Mouse (Mus musculus) limb, embryonic 13.5 days (tissue): Measurements from ENCODE around the gene Rnf38. TPM values are rescaled to one million over a fixed set of nuclear protein-coding genes. Genes with fewer than 3 reads are reported as not detected.

Experiments
- ATAC-seq: fragments of 200-750 bp; cut with Nextera tagmentation; 2 replicates; pipeline ENCODE4 v1.8.0; 2017; ENCODE audit warnings: low read depth, moderate number of reproducible peaks, moderate TSS enrichment; ENCODE audit not compliant: low FRiP score
- H3K27ac ChIP-seq: fragments of 300-500 bp; sonication (generic); 2 replicates; pipeline ENCODE4 v1.5.1; 2015; ENCODE audit warnings: inconsistent platforms, mild to moderate bottlenecking, moderate library complexity
- H3K27me3 ChIP-seq: fragments of 300-500 bp; sonication (generic); 2 replicates; pipeline ENCODE4 v1.6.1; 2015; ENCODE audit warnings: mild to moderate bottlenecking, inconsistent platforms
- H3K36me3 ChIP-seq: fragments of 300-500 bp; sonication (generic); 2 replicates; pipeline ENCODE4 v1.6.1; 2015; ENCODE audit warnings: inconsistent platforms, mild to moderate bottlenecking, moderate library complexity
- H3K4me1 ChIP-seq: fragments of 300-500 bp; sonication (generic); 2 replicates; pipeline ENCODE4 v1.6.1; 2015; ENCODE audit warnings: inconsistent platforms
- H3K4me2 ChIP-seq: fragments of 300-500 bp; sonication (generic); replicated peaks from 2 replicates; pipeline ENCODE4 v1.6.1; 2015; ENCODE audit warnings: inconsistent platforms, mild to moderate bottlenecking, moderate library complexity
- H3K4me3 ChIP-seq: fragments of 300-500 bp; sonication (generic); 2 replicates; pipeline ENCODE4 v1.5.1; 2015; ENCODE audit warnings: moderate library complexity, mild to moderate bottlenecking, inconsistent platforms
- H3K9ac ChIP-seq: fragments of 300-500 bp; sonication (generic); 2 replicates; pipeline ENCODE4 v1.6.1; 2015; ENCODE audit warnings: mild to moderate bottlenecking, inconsistent platforms
- H3K9me3 ChIP-seq: fragments of 300-500 bp; sonication (generic); 2 replicates; pipeline ENCODE4 v1.6.1; 2016; ENCODE audit warnings: inconsistent platforms
- WGBS: fragments of 180-500 bp; shearing (Covaris S2); methylation state at CpG from one replicate; pipeline ENCODE4 v1.1.7; 2015; 5-methylcytosine and 5-hydroxymethylcytosine counted together
- polyA plus RNA-seq: library from polyadenylated mRNA; unstranded; fragments of >200 nt; fragmentation: Nextera tagmentation; extraction: Ambion mirVana; gene quantifications from 2 replicates; pipeline ENCODE4 v1.2.1, GENCODE M21; 2015

Gene Rnf38
- polyA plus RNA-seq, 1 experiment from 2014 or later: 19.9 TPM

- Histone ChIP-seq H3K9me3 (no peaks in the 10 kb centered on the region), H3K4me3 (no peak overlapping the region), H3K4me1 (peaks cover 60% of the 10 kb centered on the region), H3K27ac (no peak overlapping the region), H3K4me2 (no peak overlapping the region), H3K9ac (no peak overlapping the region), H3K27me3 (no peaks in the 10 kb centered on the region), H3K36me3 (no peaks in the 10 kb centered on the region)
- WGBS: 60% methylated on average over 2 of the region's 2 CpGs
- no peak for ATAC-seq
These were observed 70.6 kb downstream of the Rnf38 start for GRCm38 (mm10) chr4:44163034-44163433.

GRCm38 (mm10) chr4:44160990-44161689, 72.4 kb downstream of the Rnf38 start:
- H3K9me3 ChIP-seq: no peaks in the 10 kb centered on the region
- peaks cover 57% of the 10 kb centered on the region for H3K4me1 ChIP-seq
- no peak overlapping the region for H3K9ac ChIP-seq
- peak overlapping the region; percentile 35 for H3K4me2 ChIP-seq
- no peak overlapping the region for H3K4me3 ChIP-seq
- WGBS: 30% methylated on average over 13 of the region's 13 CpGs
- H3K36me3 ChIP-seq: peaks cover 4% of the 10 kb centered on the region; the same call in 1 of the 2 replicates
- H3K27me3 ChIP-seq: no peaks in the 10 kb centered on the region
- H3K27ac ChIP-seq: no peak overlapping the region
- ATAC-seq: no peak

GRCm38 (mm10) chr4:44159839-44160238, 73.8 kb downstream of the Rnf38 start:
- no peaks in the 10 kb centered on the region for H3K27me3 ChIP-seq
- 78% methylated on average over 8 of the region's 8 CpGs for WGBS
- no peak overlapping the region for H3K4me3 ChIP-seq
- H3K36me3 ChIP-seq: peaks cover 9% of the 10 kb centered on the region; the same call in 1 of the 2 replicates
- H3K27ac ChIP-seq: no peak overlapping the region
- peaks cover 45% of the 10 kb centered on the region for H3K4me1 ChIP-seq
- H3K9me3 ChIP-seq: no peaks in the 10 kb centered on the region
- no peak overlapping the region for H3K9ac ChIP-seq
- no peak for ATAC-seq
- H3K4me2 ChIP-seq: no peak overlapping the region

- 70% methylated on average over 6 of the region's 6 CpGs for WGBS
These were observed 77.1 kb downstream of the Rnf38 start for GRCm38 (mm10) chr4:44156481-44156880.

GRCm38 (mm10) chr4:44154884-44155283, 78.7 kb downstream of the Rnf38 start:
- peaks cover 31% of the 10 kb centered on the region for H3K36me3 ChIP-seq
- H3K27me3 ChIP-seq: no peaks in the 10 kb centered on the region
- 82% methylated on average over 4 of the region's 4 CpGs for WGBS
- no peak overlapping the region for H3K4me3 ChIP-seq
- H3K9ac ChIP-seq: no peak overlapping the region
- ATAC-seq: no peak
- H3K4me1 ChIP-seq: peaks cover 5% of the 10 kb centered on the region; the same call in 1 of the 2 replicates
- H3K27ac ChIP-seq: no peak overlapping the region
- no peaks in the 10 kb centered on the region for H3K9me3 ChIP-seq
- H3K4me2 ChIP-seq: no peak overlapping the region

More at GRCm38 (mm10) chr4:44156481-44156880, 77.1 kb downstream of the Rnf38 start:
- Histone ChIP-seq H3K27ac (no peak overlapping the region), H3K4me3 (no peak overlapping the region), H3K9ac (no peak overlapping the region), H3K36me3 (peaks cover 19% of the 10 kb centered on the region), H3K4me1 (peaks cover 13% of the 10 kb centered on the region), H3K9me3 (no peaks in the 10 kb centered on the region), H3K27me3 (no peaks in the 10 kb centered on the region), H3K4me2 (no peak overlapping the region)
- ATAC-seq: no peak

- WGBS: 94% methylated on average over 4 of the region's 4 CpGs
- H3K9ac ChIP-seq: no peak overlapping the region
- no peaks in the 10 kb centered on the region for H3K27me3 ChIP-seq
- H3K9me3 ChIP-seq: no peaks in the 10 kb centered on the region
- H3K4me3 ChIP-seq: no peak overlapping the region
- no peak overlapping the region for H3K27ac ChIP-seq
- no peak for ATAC-seq
- H3K4me2 ChIP-seq: no peak overlapping the region
- no peaks in the 10 kb centered on the region for H3K4me1 ChIP-seq
- H3K36me3 ChIP-seq: peaks cover 47% of the 10 kb centered on the region
These were observed 80.7 kb downstream of the Rnf38 start for GRCm38 (mm10) chr4:44152904-44153303.

- H3K27me3 ChIP-seq: no peaks in the 10 kb centered on the region
- H3K36me3 ChIP-seq: peaks cover 66% of the 10 kb centered on the region
- H3K4me2 ChIP-seq: no peak overlapping the region
- no peak overlapping the region for H3K4me3 ChIP-seq
- 94% methylated on average over 12 of the region's 12 CpGs for WGBS
- H3K9ac ChIP-seq: no peak overlapping the region
- H3K4me1 ChIP-seq: no peaks in the 10 kb centered on the region
- no peak overlapping the region for H3K27ac ChIP-seq
- ATAC-seq: no peak
- H3K9me3 ChIP-seq: no peaks in the 10 kb centered on the region
These were observed 106.8 kb downstream of the Rnf38 start for GRCm38 (mm10) chr4:44126805-44127204.

GRCm38 (mm10) chr4:44119410-44120201, 114.0 kb downstream of the Rnf38 start:
- WGBS: 55% methylated on average over 9 of the region's 9 CpGs

GRCm38 (mm10) chr4:44115046-44115445, 118.5 kb downstream of the Rnf38 start:
- Histone ChIP-seq H3K4me3 (no peak overlapping the region), H3K27ac (no peak overlapping the region), H3K9me3 (no peaks in the 10 kb centered on the region), H3K4me1 (peaks cover 18% of the 10 kb centered on the region), H3K9ac (no peak overlapping the region), H3K36me3 (no peaks in the 10 kb centered on the region), H3K27me3 (no peaks in the 10 kb centered on the region), H3K4me2 (no peak overlapping the region)
- 81% methylated on average over 13 of the region's 13 CpGs for WGBS
- no peak for ATAC-seq

More at GRCm38 (mm10) chr4:44119410-44120201, 114.0 kb downstream of the Rnf38 start:
- Histone ChIP-seq H3K9me3 (no peaks in the 10 kb centered on the region), H3K4me1 (no peaks in the 10 kb centered on the region), H3K27me3 (no peaks in the 10 kb centered on the region), H3K36me3 (peaks cover 2% of the 10 kb centered on the region), H3K4me3 (no peak overlapping the region), H3K9ac (no peak overlapping the region), H3K27ac (no peak overlapping the region), H3K4me2 (no peak overlapping the region)
- no peak; the same call in 1 of the 2 replicates for ATAC-seq

- no peak overlapping the region for H3K27ac ChIP-seq
- H3K4me3 ChIP-seq: no peak overlapping the region
- no peak for ATAC-seq
- no peaks in the 10 kb centered on the region for H3K27me3 ChIP-seq
- no peaks in the 10 kb centered on the region for H3K36me3 ChIP-seq
- WGBS: 30% methylated on average over 16 of the region's 16 CpGs
- H3K9me3 ChIP-seq: no peaks in the 10 kb centered on the region
- H3K4me2 ChIP-seq: peak overlapping the region; percentile 19
- no peak overlapping the region for H3K9ac ChIP-seq
- H3K4me1 ChIP-seq: peaks cover 18% of the 10 kb centered on the region
These were observed 120.0 kb downstream of the Rnf38 start for GRCm38 (mm10) chr4:44113393-44114138.

GRCm38 (mm10) chr4:44112741-44113140, 120.8 kb downstream of the Rnf38 start:
- WGBS: 29% methylated on average over 4 of the region's 4 CpGs
- Histone ChIP-seq H3K27ac (no peak overlapping the region), H3K4me2 (no peak overlapping the region)

GRCm38 (mm10) chr4:44110771-44111170, 122.8 kb downstream of the Rnf38 start:
- Histone ChIP-seq H3K4me2 (no peak overlapping the region), H3K36me3 (no peaks in the 10 kb centered on the region), H3K27me3 (no peaks in the 10 kb centered on the region), H3K9me3 (no peaks in the 10 kb centered on the region), H3K4me3 (no peak overlapping the region), H3K9ac (no peak overlapping the region), H3K4me1 (peaks cover 31% of the 10 kb centered on the region), H3K27ac (no peak overlapping the region)
- ATAC-seq: no peak
- 61% methylated on average over 7 of the region's 7 CpGs for WGBS

More at GRCm38 (mm10) chr4:44112741-44113140, 120.8 kb downstream of the Rnf38 start:
- no peaks in the 10 kb centered on the region for H3K9me3 ChIP-seq
- H3K4me1 ChIP-seq: peaks cover 18% of the 10 kb centered on the region
- no peaks in the 10 kb centered on the region for H3K36me3 ChIP-seq
- no peak overlapping the region for H3K9ac ChIP-seq
- no peak for ATAC-seq
- no peaks in the 10 kb centered on the region for H3K27me3 ChIP-seq
- H3K4me3 ChIP-seq: no peak overlapping the region
